Mouse (Mus musculus) small intestine, adult 2 months (tissue): ENCODE results near the gene Tmem229b.

ENCODE experiments used
- CTCF ChIP-seq: fragments of 200-500 bp; IDR thresholded peaks from 2 replicates; pipeline ENCODE4 v1.5.1; 2012; ENCODE audit warnings: low read depth, mild to moderate bottlenecking, control low read depth, inconsistent platforms, low read length, moderate library complexity, mixed read lengths; ENCODE audit not compliant: insufficient replicate concordance, insufficient read length; ENCODE audit errors: extremely low read depth
- POLR2A ChIP-seq: fragments of 200-500 bp; IDR thresholded peaks from 2 replicates; pipeline ENCODE4 v1.6.1; 2012; ENCODE audit warnings: low read depth, mild to moderate bottlenecking, control low read depth, inconsistent platforms, low read length, moderate library complexity

GRCm38 (mm10) chr12:79007126-79007753, at the start of gene Tmem229b:
- TF ChIP-seq CTCF (no peak), POLR2A (no peak)
